Comparison of ENCODE assay signal across 30 mouse cellular contexts in genomic region chr10:90613051-90613450, GRCm38 (mm10).
"Had no signal": no experiment of that assay in that cellular context is flagged by ENCODE, and none has a peak within 500 bp of the region (broad histone marks: within the 10 kb centered on the region; RNA-seq: fewer than 3 reads in every experiment).

No protein-coding gene starts in this region.

- H3K27ac ChIP-seq: heart, embryonic 10.5 days; heart, embryonic 13.5 days; heart, embryonic 15.5 days; hindbrain, embryonic 10.5 days; hindbrain, embryonic 12.5 days; hindbrain, embryonic 13.5 days; hindbrain, embryonic 14.5 days; hindbrain, embryonic 15.5 days; hindbrain, postnatal 0 days; intestine, embryonic 15.5 days; kidney, embryonic 15.5 days; kidney, postnatal 0 days; left cerebral cortex, adult 2 months had no signal

- H3K4me3 ChIP-seq: heart, embryonic 10.5 days; heart, embryonic 12.5 days; heart, embryonic 13.5 days; heart, embryonic 15.5 days; hindbrain, embryonic 10.5 days; hindbrain, embryonic 12.5 days; hindbrain, embryonic 13.5 days; hindbrain, embryonic 15.5 days; intestine, embryonic 15.5 days; kidney, embryonic 15.5 days; left cerebral cortex, adult 2 months had no signal

- DNase-seq: heart, postnatal 10 days; heart, postnatal 14 days; heart, postnatal 36 days; heart, postnatal 4 days; kidney, adult 11 months; kidney, adult 18-20 months; kidney, adult 2 months; kidney, adult 8-10 months; kidney, adult 9 months; kidney, postnatal 10 days; kidney, postnatal 14 days; kidney, postnatal 25 days; kidney, postnatal 36 days; kidney, postnatal 4 days; layer of hippocampus, adult 9-11 months; layer of hippocampus, postnatal 36 days had no signal
